Mouse (Mus musculus) lung, postnatal 0 days (tissue): Measurements from ENCODE around the gene Thy1. TPM values are rescaled to one million over a fixed set of nuclear protein-coding genes. Genes with fewer than 3 reads are reported as not detected.
A peak's percentile ranks its signal among the peaks of the same experiment; 100 is the strongest.

Experiments
- ATAC-seq: fragments of 200-750 bp; cut with Nextera tagmentation; 2 replicates; pipeline ENCODE4 v1.8.0; 2017; ENCODE audit warnings: moderate library complexity
- DNase-seq: peaks from one replicate; pipeline ENCODE4 v3.0.0-alpha.2; 2016; ENCODE audit warnings: low spot score
- H3K27ac ChIP-seq: fragments of 300-500 bp; sonication (generic); 2 replicates; pipeline ENCODE4 v1.5.1; 2014; ENCODE audit warnings: antibody characterized with exemption, mild to moderate bottlenecking, low read length, mixed read lengths
- H3K27me3 ChIP-seq: fragments of 300-500 bp; sonication (generic); replicated peaks from 2 replicates; pipeline ENCODE4 v1.6.1; 2014; ENCODE audit warnings: low read length, mixed read lengths; ENCODE audit not compliant: insufficient read depth
- H3K36me3 ChIP-seq: fragments of 300-500 bp; sonication (generic); 2 replicates; pipeline ENCODE4 v1.6.1; 2014; ENCODE audit warnings: low read length, mixed read lengths; ENCODE audit not compliant: insufficient read depth
- H3K4me1 ChIP-seq: fragments of 300-500 bp; sonication (generic); 2 replicates; pipeline ENCODE4 v1.6.1; 2014; ENCODE audit warnings: antibody characterized with exemption, low read depth, low read length, mixed read lengths; ENCODE audit not compliant: insufficient read depth
- H3K4me2 ChIP-seq: fragments of 300-500 bp; sonication (generic); replicated peaks from 2 replicates; pipeline ENCODE4 v1.6.1; 2014; ENCODE audit warnings: low read depth, mild to moderate bottlenecking, low read length, moderate library complexity, mixed read lengths
- H3K4me3 ChIP-seq: fragments of 300-500 bp; sonication (generic); 2 replicates; pipeline ENCODE4 v1.5.1; 2014; ENCODE audit warnings: low read depth, low read length
- H3K9ac ChIP-seq: fragments of 300-500 bp; sonication (generic); replicated peaks from 2 replicates; pipeline ENCODE4 v1.6.1; 2014; ENCODE audit warnings: low read depth, mild to moderate bottlenecking
- H3K9me3 ChIP-seq: fragments of 300-500 bp; sonication (generic); 2 replicates; pipeline ENCODE4 v1.6.1; 2016; ENCODE audit warnings: low read length, mixed read lengths
- CTCF ChIP-seq: IDR thresholded peaks from 2 replicates; pipeline ENCODE4 v1.5.1; 2016; ENCODE audit warnings: antibody characterized with exemption, mild to moderate bottlenecking
- EP300 ChIP-seq: IDR thresholded peaks from 2 replicates; pipeline ENCODE4 v1.6.1; 2016; ENCODE audit warnings: antibody characterized with exemption, mild to moderate bottlenecking, control low read depth
- WGBS: fragments of 180-500 bp; shearing (Covaris S2); extraction: QIAGEN DNeasy Blood & Tissue Kit; methylation state at CpG from one replicate; pipeline ENCODE4 v1.1.7; 2014; 5-methylcytosine and 5-hydroxymethylcytosine counted together
- polyA plus RNA-seq: library from polyadenylated mRNA; unstranded; fragments of >200 nt; fragmentation: Nextera tagmentation; extraction: Ambion mirVana; gene quantifications from 2 replicates; pipeline ENCODE4 v1.2.1, GENCODE M21; 2015

Thy1 gene
- polyA plus RNA-seq, 1 experiment from 2014 or later = 2.9 TPM

DNA sequence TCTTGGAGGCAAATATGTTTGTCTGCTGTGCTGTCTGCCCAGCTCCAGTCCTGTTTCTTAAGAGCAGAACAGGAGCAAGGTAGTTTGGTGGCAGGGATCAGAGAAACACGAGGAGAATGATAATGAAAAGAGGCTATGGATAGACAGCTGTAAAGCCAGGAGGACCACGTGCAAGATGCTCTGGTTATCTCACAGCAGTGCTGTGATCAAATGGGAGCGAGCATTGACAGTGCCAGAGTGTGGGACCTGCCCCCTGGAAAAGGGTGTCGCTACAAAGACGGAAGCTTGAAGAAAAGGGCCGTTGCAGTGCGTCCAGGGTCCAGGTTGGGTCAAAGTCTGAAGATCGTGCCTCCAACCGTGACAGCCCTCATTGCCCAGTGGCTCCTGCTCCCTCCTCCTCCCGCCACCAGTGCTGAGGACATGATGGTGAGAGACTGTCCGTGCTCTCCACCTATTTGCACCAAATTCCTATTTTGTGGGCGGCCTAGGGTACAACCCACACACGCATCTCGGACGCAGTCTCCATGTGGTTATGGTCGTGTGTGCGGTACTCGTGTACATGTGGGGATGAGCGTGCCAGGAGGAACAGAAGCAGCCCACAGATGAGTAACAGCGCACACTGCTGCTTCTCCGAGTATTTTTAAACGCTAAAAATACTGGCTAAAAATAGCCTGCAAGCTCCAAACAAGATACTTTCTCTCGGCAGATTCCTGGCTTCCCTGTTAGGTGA lies 40.4 kb downstream of the Thy1 start:
- ATAC-seq (no peak), DNase-seq (no peak)
- peak overlapping the region; percentile 100 for H3K4me2 ChIP-seq
- H3K9me3 ChIP-seq = no peaks in the 10 kb centered on the region
- 10% methylated on average over 23 of the region's 23 CpGs for WGBS
- H3K4me3 ChIP-seq = peak overlapping the region; percentile 57; the same call in 1 of the 2 replicates
- no peaks in the 10 kb centered on the region for H3K36me3 ChIP-seq
- H3K9ac ChIP-seq = no peak overlapping the region
- TF ChIP-seq CTCF (no peak), EP300 (no peak)
- no peak overlapping the region for H3K27ac ChIP-seq
- H3K27me3 ChIP-seq = peaks cover 4% of the 10 kb centered on the region; the same call in 1 of the 2 replicates
- H3K4me1 ChIP-seq = peaks cover 24% of the 10 kb centered on the region; the same call in 1 of the 2 replicates

DNA sequence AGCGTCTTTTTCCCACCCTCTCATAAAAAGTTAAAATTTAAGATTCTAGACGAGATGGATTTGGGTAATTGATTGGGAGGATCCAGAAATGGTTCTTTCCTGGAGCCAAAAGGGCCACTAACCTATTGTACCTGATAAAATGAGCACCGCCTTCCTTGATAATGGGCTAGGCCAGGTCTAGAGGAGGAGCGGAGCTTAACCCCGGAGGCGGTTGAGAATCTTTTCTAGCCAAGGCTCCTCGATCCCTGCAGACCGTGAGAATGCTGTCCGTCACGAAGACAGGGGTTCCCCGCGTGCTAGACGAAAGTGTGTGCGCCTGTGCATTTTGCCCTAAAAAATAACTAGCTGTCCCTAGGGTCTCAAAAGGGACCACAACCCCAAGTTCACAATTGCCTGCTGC lies 41.1 kb downstream of the Thy1 start:
- ATAC-seq (no peak), DNase-seq (no peak)
- H3K9ac ChIP-seq = no peak overlapping the region
- H3K4me2 ChIP-seq = peak overlapping the region; percentile 100
- H3K4me1 ChIP-seq = peaks cover 21% of the 10 kb centered on the region; the same call in 1 of the 2 replicates
- peak overlapping the region; percentile 57 for H3K4me3 ChIP-seq
- WGBS = 2% methylated on average over 14 of the region's 14 CpGs
- no peaks in the 10 kb centered on the region for H3K9me3 ChIP-seq
- H3K27me3 ChIP-seq = peaks cover 4% of the 10 kb centered on the region; the same call in 1 of the 2 replicates
- H3K27ac ChIP-seq = no peak overlapping the region
- H3K36me3 ChIP-seq = no peaks in the 10 kb centered on the region
- no peak for TF ChIP-seq EP300
- TF ChIP-seq CTCF = no peak

DNA sequence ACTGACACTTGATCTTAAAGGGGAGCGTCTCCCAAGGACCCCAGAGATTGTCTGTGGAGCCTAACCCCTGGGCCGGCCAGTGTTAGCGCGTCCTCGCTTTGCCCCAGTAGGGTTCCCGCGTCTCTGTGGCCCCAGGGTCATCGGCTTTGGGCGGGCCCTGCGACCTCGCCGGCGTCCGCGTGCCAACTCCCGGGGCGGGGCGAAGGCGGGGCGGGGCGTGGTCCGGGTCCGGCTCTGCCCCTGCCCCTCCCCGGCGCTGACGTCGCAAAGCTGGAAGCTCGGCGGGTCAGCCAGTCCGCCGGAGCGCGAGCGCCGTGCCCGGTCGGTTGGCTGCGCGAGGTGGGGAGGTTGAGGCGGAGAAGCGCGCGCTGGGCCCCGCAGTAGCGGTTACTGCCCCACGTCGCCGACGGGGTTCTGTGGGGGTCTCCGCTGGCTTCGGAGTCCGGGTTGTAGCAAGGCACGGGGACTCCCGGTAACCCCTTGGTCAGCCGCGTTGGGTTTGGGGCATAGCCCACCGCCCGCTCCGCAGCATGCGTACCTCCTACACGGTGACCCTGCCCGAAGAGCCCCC lies 41.6 kb downstream of the Thy1 start:
- under 1% methylated on average over 37 of the region's 62 CpGs for WGBS
- peaks cover 17% of the 10 kb centered on the region; the same call in 1 of the 2 replicates for H3K4me1 ChIP-seq

DNA sequence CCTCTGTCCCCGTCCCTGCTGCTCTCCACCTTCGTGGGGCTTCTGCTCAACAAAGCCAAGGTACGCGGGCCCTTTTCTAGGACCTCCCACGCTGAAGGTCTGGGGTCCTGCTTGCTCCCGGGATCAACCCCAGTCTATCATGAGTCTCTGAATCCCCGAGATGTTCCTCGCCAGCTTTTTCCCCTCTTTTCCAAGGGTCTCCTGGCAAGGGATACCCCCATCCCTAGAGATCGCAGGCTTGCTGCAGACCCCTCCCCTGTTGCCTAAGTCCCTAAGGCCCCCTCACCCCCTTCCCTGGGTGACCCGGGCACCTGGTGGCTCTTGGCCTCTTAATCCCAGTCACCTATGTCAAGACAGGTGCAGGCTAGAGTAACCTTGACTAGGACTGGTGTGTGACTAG lies 42.1 kb downstream of the Thy1 start:
- H3K9me3 ChIP-seq = no peaks in the 10 kb centered on the region
- peak overlapping the region; percentile 100 for H3K4me2 ChIP-seq
- TF ChIP-seq EP300 (no peak), CTCF (no peak)
- no peak for DNase-seq
- H3K36me3 ChIP-seq = no peaks in the 10 kb centered on the region
- H3K27me3 ChIP-seq = peaks cover 4% of the 10 kb centered on the region; the same call in 1 of the 2 replicates
- 6% methylated on average over 10 of the region's 10 CpGs for WGBS
- H3K4me1 ChIP-seq = peaks cover 15% of the 10 kb centered on the region; the same call in 1 of the 2 replicates
- peak overlapping the region; percentile 50 for H3K9ac ChIP-seq
- ATAC-seq = no peak
- peak overlapping the region; percentile 57 for H3K4me3 ChIP-seq
- no peak overlapping the region for H3K27ac ChIP-seq

More for the DNA sequence above, 41.6 kb downstream of the Thy1 start:
- H3K4me3 ChIP-seq = peak overlapping the region; percentile 57
- DNase-seq (peak; percentile 94), ATAC-seq (peak; percentile 87)
- H3K27ac ChIP-seq = no peak overlapping the region
- peak overlapping the region; percentile 100 for H3K4me2 ChIP-seq
- H3K27me3 ChIP-seq = peaks cover 4% of the 10 kb centered on the region; the same call in 1 of the 2 replicates
- H3K9ac ChIP-seq = peak overlapping the region; percentile 50
- no peaks in the 10 kb centered on the region for H3K36me3 ChIP-seq
- no peak for TF ChIP-seq EP300
- TF ChIP-seq CTCF = no peak
- no peaks in the 10 kb centered on the region for H3K9me3 ChIP-seq

DNA sequence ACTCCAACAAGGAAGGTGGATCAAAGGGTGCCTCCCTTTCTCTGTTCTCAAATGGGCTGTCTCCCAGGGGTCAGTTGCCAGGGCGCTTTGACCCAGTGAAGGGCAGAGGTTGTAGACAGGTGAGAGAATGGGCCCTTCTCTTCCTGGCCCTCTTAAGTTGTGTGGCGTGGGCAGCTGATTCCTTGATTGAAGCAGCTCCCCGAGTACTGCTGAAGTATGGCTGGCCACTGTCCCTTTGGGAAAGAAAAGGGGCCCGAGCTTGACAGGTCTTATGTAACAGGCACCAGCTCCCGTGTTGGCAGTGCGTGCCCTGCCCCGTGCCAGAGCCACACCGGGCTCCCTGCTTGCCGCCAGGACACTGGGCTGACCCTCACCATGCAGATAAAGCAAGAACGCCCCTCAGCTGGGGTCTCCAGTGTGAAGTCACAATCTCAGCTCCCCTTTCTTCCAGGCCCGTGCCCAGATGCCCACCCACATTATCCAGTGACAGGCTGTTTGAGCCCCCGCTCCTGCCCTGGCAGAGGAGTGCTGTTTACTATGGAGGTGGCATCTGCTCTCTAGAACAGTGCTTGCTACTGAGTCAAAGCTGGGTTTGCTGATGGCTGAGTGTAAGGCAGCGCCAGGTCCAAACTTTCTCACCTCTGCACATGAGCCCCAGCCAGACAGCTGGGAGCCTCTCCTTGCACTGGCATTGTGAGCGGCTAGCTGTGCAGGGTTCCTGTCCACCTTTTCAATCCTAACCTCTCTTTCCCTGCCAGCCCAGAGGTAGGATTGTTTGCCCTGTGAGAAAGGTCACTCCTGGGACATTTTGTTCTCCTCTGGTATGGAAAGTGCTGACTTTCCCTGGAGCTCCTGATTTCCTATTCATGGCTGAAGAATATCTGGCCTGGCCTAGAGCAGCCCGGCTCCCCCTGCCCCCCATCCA lies 42.8 kb downstream of the Thy1 start:
- DNase-seq (no peak), ATAC-seq (no peak)
- no peak overlapping the region for H3K4me3 ChIP-seq
- WGBS = 66% methylated on average over 15 of the region's 15 CpGs
- peaks cover 4% of the 10 kb centered on the region; the same call in 1 of the 2 replicates for H3K27me3 ChIP-seq
- peaks cover 15% of the 10 kb centered on the region; the same call in 1 of the 2 replicates for H3K4me1 ChIP-seq
- H3K4me2 ChIP-seq = peak overlapping the region; percentile 100
- TF ChIP-seq EP300 (no peak), CTCF (no peak)
- no peaks in the 10 kb centered on the region for H3K9me3 ChIP-seq
- no peak overlapping the region for H3K9ac ChIP-seq
- H3K27ac ChIP-seq = no peak overlapping the region
- H3K36me3 ChIP-seq = 0 out of 2 replicates have a peak, but pooled peaks cover 2% of the 10 kb centered on the region
